Mouse (Mus musculus) liver, adult 2 months (tissue): Measurements from ENCODE around the gene Prr3.

Source experiments
- CTCF ChIP-seq: fragments of 200-500 bp; IDR thresholded peaks from 2 replicates; pipeline ENCODE4 v1.5.1; 2011; ENCODE audit warnings: low read depth, low read length, control low read depth
- POLR2A ChIP-seq: fragments of 200-500 bp; IDR thresholded peaks from 2 replicates; pipeline ENCODE4 v1.6.1; 2011; ENCODE audit warnings: low read length, control low read depth; ENCODE audit not compliant: insufficient read depth; ENCODE audit errors: extremely low read depth

- TF ChIP-seq CTCF (no peak), POLR2A (no peak)
These were observed 20.3 kb upstream of the Prr3 start for GRCm38 (mm10) chr17:36000349-36000748.
